ENCODE assay signal across 19 mouse cellular contexts in the genomic region with DNA sequence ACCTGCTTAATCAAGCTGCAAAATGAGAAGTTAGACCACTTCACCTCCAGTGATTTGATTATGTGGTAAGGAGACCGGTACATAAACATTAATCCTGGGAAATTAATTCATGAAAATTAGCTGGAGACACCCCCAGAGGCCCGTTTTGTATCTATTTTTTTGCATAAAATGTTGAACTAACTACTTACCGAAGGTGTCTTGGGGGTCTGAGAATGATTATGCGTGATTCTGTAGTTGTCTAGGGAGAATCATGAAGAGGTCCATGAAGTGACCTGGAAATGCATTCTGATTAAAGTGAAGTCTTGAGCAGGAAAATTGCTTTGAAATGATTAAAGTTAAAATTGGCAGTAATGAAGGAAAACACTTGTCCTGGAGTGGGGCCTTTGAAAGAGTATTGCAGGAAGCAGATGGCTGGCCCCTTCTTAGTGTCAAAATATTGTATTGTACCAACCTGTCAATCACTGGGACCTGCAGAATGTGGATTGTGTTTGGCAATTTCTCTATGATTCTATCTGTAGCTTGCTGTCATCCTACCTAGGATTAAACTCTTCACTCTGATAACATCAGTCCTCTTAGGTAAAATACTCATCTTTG.
"Had no signal": no experiment of that assay in that cellular context is flagged by ENCODE, and none has a peak within 500 bp of the region (broad histone marks: within the 10 kb centered on the region; RNA-seq: fewer than 3 reads in every experiment).

No protein-coding gene starts in this region.

- H3K4me2 ChIP-seq: kidney, embryonic 15.5 days; liver, embryonic 13.5 days had no signal

- H3K4me3 ChIP-seq: kidney, embryonic 15.5 days; left cerebral cortex, adult 2 months; liver, embryonic 13.5 days; myocyte had no signal

- DNase-seq: kidney, adult 8-10 months; kidney, postnatal 10 days; kidney, postnatal 36 days; layer of hippocampus, postnatal 36 days; liver, embryonic 13.5 days; lung, adult 2 months; lung, postnatal 14 days; midbrain, embryonic 14.5 days; right cerebral cortex, adult 18-20 months; right cerebral cortex, postnatal 14 days; right cerebral cortex, postnatal 4 days; thymus, adult 2 months; thymus, postnatal 14 days; thymus, postnatal 4 days had no signal

- H3K27me3 ChIP-seq: kidney, embryonic 15.5 days; liver, embryonic 13.5 days had no signal

- H3K36me3 ChIP-seq: kidney, embryonic 15.5 days; liver, embryonic 13.5 days had no signal

- H3K9me3 ChIP-seq: kidney, embryonic 15.5 days; liver, embryonic 13.5 days had no signal

- H3K27ac ChIP-seq: kidney, embryonic 15.5 days; left cerebral cortex, adult 2 months; liver, embryonic 13.5 days; macrophage; stomach, postnatal 0 days had no signal

- H3K9ac ChIP-seq: kidney, embryonic 15.5 days; liver, embryonic 13.5 days had no signal

- H3K4me1 ChIP-seq: kidney, embryonic 15.5 days; liver, embryonic 13.5 days had no signal
